Mouse (Mus musculus): ENCODE data around the gene Txndc12. TPM values are rescaled to one million over a fixed set of nuclear protein-coding genes. Genes with fewer than 3 reads are reported as not detected.

The Txndc12 gene
- 20.5 and 24.2 TPM in 2 replicates for polyA plus RNA-seq (2012; rRNA removed)

- peak; percentile 83 for DNase-seq (ENCODE audit: low read depth)
Observed at GRCm38 (mm10) chr4:108834115-108834970, at the start of gene Txndc12. Txndc12 (plus strand) TSS chr4:108834601.

DNA sequence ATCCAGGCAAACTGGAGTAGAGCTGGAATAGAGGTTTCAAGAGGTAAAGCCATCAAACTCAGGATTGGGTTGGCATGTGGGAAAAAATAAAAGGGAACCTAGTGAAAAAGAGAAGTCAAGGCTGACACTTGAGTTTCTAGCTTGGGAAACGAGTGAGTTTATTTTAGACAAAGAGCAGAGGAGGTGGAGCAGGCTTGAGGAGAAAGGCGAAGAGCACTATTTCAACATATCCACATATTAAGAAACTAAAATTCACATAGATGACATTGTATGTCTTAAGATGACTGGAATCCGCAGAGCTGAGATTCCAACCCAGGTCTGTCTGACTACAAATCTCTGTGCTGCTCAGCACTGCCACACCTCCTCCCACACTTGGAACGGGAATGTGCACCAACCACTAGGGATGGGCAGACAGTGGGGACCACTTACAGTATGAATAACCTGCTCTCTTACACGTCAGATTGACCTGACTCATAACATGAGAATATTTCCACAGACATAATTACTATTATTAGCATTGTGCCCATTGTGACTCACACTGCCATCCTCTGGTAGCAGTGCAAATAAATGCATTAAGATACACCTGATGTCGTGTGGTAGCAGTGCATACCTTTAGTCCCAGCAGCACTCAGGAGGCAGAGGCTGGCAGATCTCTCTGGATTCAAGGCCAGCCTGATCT is 45.0 kb upstream of the Txndc12 start:
- DNase-seq (ENCODE audit: low read depth) = no peak

- no peak for DNase-seq (ENCODE audit: low read depth)
Observed at GRCm38 (mm10) chr4:108790507-108790906, 43.9 kb upstream of the Txndc12 start.

DNA sequence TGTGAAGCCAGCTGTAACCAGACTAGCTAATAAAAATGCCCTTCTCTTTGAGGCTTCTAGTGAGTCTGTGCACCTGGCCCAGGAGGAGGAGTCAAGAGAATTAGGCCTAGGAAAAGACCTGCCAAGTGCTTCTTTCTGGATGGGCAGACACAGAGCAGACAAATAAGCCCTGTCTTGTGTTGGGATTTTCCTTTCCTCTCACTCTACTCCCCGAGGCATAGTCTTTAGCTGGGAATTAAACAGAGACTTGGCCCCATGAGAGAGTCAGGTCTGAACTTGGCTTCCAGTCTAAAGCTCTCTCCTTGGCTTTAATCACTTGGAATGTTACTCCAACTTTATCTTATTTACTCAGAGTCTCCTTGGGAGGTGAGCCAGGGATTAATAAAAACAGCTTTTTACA is 40.5 kb upstream of the Txndc12 start:
- DNase-seq (ENCODE audit: low read depth) = peak; percentile 82

DNA sequence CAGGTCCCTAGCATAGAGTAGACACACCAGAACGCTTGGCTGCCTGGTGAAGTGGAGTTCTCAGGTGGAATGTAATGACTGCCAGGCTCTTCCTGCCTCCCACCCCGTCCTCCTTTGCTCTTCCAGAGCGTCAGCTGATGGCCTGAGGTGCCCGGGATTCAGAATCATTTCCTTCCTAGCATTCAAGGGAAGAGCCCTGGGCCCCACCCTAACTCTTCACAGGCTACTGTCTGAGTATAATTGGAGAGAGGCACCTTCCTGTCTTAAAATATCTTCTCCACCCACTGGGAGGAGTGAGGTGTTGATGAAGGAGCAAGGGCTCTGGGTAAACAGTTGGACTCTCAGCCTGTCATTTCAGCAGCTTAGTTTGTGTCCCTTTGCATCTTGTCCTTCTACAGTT is 37.7 kb upstream of the Txndc12 start:
- no peak for DNase-seq (ENCODE audit: low read depth)

GRCm38 (mm10) chr4:108798083-108798830 is 36.1 kb upstream of the Txndc12 start:
- peak; percentile 73 for DNase-seq (ENCODE audit: low read depth)

DNA sequence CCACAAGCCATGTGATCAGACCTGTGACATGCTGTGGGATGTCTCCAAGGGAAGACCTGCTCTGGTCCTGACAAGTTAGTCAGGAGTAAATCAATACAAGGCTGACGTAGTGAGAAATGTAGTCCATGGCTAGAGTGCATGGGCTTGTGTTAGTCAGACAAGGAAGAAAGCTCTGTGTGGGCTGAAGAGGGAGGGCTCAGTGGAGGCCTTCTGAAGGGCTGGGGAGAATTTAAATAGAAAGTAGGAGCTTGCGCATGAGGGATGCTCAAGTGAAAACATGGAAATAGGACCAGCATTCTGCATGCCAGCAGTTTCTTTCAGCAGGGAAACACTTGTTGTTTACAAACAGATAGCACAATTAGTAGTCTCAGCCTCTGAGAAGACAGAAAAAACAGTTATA is 30.9 kb upstream of the Txndc12 start:
- no peak for DNase-seq (ENCODE audit: low read depth)

DNA sequence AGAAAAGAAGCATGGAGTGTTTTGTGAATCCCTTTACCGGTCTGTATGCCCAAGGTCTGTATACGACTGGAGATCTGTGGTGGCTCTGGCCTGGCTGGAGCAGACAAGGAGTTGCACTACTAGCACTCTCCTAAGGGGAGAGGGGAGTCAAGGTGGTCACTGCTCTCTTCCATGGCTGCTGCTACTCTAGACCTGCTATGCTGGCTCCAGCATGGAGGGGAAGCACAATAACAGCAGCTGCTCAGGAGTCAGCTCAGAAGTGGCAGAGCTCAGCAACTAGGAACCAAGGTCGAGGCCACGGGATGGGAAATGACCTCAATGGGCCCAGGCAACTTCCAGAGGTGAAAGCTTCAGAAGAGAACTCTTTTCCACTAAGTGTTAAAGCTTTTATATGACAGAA is 23.3 kb upstream of the Txndc12 start:
- no peak for DNase-seq (ENCODE audit: low read depth)

DNA sequence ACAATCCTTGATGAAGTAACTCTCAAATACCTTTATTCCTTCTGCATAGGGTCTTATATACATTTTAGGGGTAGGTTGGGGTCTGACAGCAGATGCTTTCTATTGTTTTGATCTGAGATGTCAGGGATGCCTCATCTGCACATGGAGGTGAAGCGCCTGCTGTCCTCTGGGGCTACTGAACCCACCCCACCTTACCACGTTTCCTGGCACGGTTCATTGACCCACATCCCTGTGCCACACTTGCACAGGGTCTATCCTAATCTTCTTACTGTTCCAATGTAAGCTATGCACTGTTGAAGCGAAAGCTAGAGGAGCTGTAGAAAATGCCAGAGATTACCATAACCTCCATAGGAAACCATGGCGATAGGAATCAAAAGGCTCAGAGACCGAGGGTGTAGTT is 22.9 kb upstream of the Txndc12 start:
- no peak for DNase-seq (ENCODE audit: low read depth)

DNA sequence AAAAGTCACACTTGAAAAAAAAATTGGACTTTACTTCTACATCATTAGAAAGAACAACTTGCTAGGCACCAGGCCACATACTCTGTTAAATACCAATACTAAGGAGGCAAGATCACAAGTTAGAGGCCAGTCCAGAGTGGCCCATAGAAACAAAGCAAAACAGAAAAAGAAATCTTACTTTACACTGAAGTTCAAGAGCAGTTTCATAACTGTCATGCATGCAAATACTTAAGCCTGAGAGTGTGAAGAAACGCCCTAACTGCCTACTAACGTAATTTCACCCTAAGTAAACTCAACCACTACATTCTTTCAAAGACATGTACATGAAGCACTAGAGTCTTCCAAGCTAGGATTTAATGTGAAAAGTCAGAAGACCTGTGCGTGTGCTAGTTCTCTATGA is 8.7 kb upstream of the Txndc12 start:
- no peak for DNase-seq (ENCODE audit: low read depth)

- DNase-seq (ENCODE audit: low read depth) = no peak
Observed at GRCm38 (mm10) chr4:108826096-108826495, 8.3 kb upstream of the Txndc12 start.

DNA sequence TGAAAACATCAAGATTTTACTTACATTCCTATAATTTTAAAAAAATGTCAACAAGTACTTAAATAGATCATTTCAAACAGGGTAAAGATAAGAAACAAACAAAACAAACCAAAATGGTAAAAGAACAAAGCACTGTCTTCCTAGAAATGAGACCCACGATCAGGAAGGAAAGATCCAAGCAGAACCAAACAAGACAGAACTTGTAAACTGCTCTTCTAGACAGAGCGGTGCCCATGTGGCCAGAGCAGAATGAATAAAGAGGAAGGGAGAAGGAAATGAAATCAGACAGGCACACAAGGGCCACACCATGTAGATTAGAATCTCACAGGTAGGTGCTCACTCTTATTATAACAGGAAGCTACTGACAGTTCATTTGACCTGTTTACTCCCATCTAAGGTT is 7.8 kb upstream of the Txndc12 start:
- no peak for DNase-seq (ENCODE audit: low read depth)

GRCm38 (mm10) chr4:108830698-108831097 is 3.7 kb upstream of the Txndc12 start:
- no peak for DNase-seq (ENCODE audit: low read depth)

DNA sequence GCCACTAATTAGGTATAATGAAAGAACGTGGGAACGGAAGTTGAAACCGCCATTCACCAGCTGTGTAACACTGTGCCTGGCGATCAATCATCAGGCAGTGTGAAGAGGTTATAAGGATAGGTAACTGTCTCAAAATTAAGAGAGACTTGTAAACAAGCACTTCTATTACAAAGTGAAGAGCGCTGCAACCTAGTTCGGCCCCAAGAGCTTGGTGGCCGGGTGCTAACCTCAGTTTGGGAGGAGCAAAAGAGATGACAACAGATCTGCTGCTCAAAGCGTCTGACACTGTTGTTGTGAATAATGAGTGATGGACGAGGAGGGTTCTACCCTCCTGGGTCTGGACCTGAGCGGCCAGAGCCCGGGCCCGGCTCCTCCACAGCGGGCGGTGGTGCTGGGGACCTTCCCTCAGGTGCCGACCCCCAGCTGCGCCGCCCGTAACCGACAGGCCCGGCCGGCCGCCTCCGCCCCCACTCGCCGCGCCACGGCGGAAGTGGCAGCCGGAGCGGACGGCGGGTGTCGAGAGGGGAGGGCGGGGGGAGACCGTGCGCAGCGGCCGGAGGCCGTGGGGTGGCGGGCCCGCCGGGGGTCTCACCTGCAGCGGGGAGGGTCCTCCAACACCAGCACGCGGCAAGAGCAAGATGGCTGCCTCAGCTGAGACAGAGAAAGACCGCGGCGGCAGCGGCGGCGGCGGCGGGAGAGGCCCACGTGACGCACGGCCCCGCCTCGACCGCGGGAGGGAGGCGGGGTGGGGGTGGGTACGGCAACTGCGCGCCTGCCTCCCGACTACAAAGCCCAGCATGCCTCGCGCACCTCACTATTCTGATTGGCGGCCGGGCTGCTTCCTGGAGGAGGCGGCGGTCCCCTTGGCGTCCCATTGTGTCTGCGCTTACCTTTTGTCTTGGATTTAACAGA is 1.2 kb upstream of the Txndc12 start, which contains the start of gene Btf3l4:
TSS of gene Btf3l4 (minus strand) at position 699 of the 912 bp plus-strand sequence.
- no peak for DNase-seq (ENCODE audit: low read depth)

- DNase-seq (ENCODE audit: low read depth) = peak; percentile 87
Observed at GRCm38 (mm10) chr4:108833828-108834114, 630 bp upstream of the Txndc12 start.

DNA sequence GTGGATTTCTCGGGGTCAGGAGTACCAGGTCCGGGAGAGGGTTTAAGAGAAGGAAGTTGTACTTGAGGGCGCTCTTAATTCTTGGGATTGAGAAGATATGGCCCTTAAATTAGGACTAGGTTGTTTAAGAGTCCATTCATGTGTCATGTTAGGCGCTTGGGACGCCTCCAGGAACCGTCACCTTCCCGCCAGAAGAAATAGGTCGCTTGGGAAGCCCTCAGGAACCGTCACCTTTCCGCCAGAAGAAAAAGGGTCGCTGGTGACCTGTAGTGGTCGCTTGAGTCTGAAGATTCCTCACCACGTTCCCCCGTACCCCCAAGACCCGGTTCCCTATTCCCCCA is 540 bp downstream of the Txndc12 start:
- no peak for DNase-seq (ENCODE audit: low read depth)

GRCm38 (mm10) chr4:108835496-108835895 is 1.1 kb downstream of the Txndc12 start:
- no peak for DNase-seq (ENCODE audit: low read depth)

GRCm38 (mm10) chr4:108838031-108838430 is 3.6 kb downstream of the Txndc12 start:
- peak; percentile 80 for DNase-seq (ENCODE audit: low read depth)

DNA sequence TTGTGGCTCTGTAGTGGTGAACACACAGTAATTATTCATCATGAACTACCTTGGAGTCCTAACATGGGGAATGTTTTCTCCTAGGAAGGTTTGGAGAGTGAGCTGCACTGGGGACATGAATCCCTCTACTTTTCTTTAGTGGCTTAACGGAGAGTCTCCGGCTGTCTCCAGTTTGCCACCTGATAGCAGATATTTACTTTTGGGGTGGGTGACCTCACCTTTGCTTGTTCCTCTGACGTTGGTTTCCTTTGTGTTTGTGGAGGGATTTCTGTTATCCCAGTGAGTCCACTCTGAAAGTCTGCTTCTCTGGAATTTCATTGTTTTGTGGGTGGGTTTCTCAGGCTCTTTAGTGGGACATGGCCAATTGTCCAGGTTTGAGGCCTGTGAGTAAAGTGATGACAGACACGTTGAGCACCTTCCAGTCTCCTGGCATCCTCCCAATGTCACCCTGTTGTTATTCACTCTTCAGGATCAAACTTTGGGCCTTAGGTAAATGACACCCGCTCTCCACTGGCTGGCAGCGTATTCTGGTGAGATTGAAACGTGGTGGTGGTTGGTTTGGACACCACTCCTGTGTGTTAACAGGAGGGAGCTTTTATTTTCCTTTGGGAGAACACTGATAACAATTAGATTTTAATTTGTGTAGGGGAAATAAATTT is 7.6 kb downstream of the Txndc12 start:
- no peak for DNase-seq (ENCODE audit: low read depth)

- no peak for DNase-seq (ENCODE audit: low read depth)
Observed at GRCm38 (mm10) chr4:108843336-108843735, 8.9 kb downstream of the Txndc12 start.

Data from gonadal fat pad, adult 2 months (tissue).